In genomic region chr10:33940702-33941101, GRCm38 (mm10) we compare ENCODE assay signal across 19 mouse cellular contexts. TPM values are rescaled to one million over a fixed set of nuclear protein-coding genes. Genes with fewer than 3 reads are reported as not detected.
DNase-seq lines count a peak whose midpoint lies in the region; ATAC-seq lines count a peak whose summit lies in the region.
"Had no signal": no experiment of that assay in that cellular context is flagged by ENCODE, and none has a peak within 500 bp of the region (broad histone marks: within the 10 kb centered on the region; RNA-seq: fewer than 3 reads in every experiment).

No protein-coding gene starts in this region.

- peak; percentile 16 to 60 for DNase-seq in lung, adult 18-20 months
- no peak for DNase-seq in lung, postnatal 10 days
- DNase-seq in R1 (ENCODE audit: low read depth, low spot score): peak; percentile 65
- DNase-seq in fat pad, adult 2 months (ENCODE audit: extremely low read depth, low read depth, low spot score): peak; percentile 42
- peak; percentile 87 for DNase-seq in large intestine, adult 2 months (ENCODE audit: low read depth, low spot score)
- DNase-seq in hindbrain, embryonic 14.5 days (ENCODE audit: low spot score): no peak
- no peak for DNase-seq in cerebellum, adult 9-11 months
- DNase-seq: cerebellum, postnatal 14 days; embryo, embryonic 11 days; gastrocnemius, postnatal 36 days; heart, postnatal 14 days; midbrain, embryonic 14.5 days; right cerebral cortex, postnatal 4 days; thymus, adult 18-20 months had no signal

- H3K4me2 ChIP-seq in hindbrain, embryonic 14.5 days (replicated peaks): no peak overlapping the region
- H3K4me2 ChIP-seq: heart, embryonic 11.5 days; limb, embryonic 12.5 days; liver, embryonic 15.5 days had no signal

- no peaks in the 10 kb centered on the region for H3K9me3 ChIP-seq in hindbrain, embryonic 14.5 days (ENCODE audit: control insufficient read depth, low read length)
- H3K9me3 ChIP-seq: G1E; limb, embryonic 12.5 days; liver, embryonic 15.5 days had no signal

- H3K27me3 ChIP-seq in hindbrain, embryonic 14.5 days (ENCODE audit: control insufficient read depth, insufficient read depth, low read length): no peaks in the 10 kb centered on the region
- H3K27me3 ChIP-seq: limb, embryonic 12.5 days; liver, embryonic 15.5 days had no signal

- peaks cover 65% of the 10 kb centered on the region for H3K36me3 ChIP-seq in hindbrain, embryonic 14.5 days (replicated peaks; ENCODE audit: control insufficient read depth, insufficient read depth)

- no peak for ATAC-seq in hindbrain, embryonic 14.5 days (ENCODE audit: low FRiP score)
- ATAC-seq: forebrain, embryonic 14.5 days had no signal

- no peak overlapping the region for H3K9ac ChIP-seq in hindbrain, embryonic 14.5 days
- H3K9ac ChIP-seq: limb, embryonic 12.5 days; liver, embryonic 15.5 days had no signal

- H3K4me1 ChIP-seq in hindbrain, embryonic 14.5 days (replicated peaks; ENCODE audit: control insufficient read depth, insufficient read depth, low read length): no peaks in the 10 kb centered on the region
- H3K4me1 ChIP-seq: limb, embryonic 12.5 days; liver, embryonic 15.5 days had no signal

- H3K4me3 ChIP-seq in hindbrain, embryonic 14.5 days (replicated peaks; ENCODE audit: low read length): no peak overlapping the region
- H3K4me3 ChIP-seq: limb, embryonic 12.5 days; liver, embryonic 15.5 days had no signal

- H3K27ac ChIP-seq in hindbrain, embryonic 14.5 days: no peak overlapping the region
- H3K27ac ChIP-seq: limb, embryonic 12.5 days; liver, embryonic 15.5 days had no signal

RNA-seq across cellular contexts. Expression of gene Zup1, which starts 10.4 kb away (rescaled TPM):
- polyA plus RNA-seq in large intestine, adult 2 months (2012; rRNA removed): 4.1 and 5.7 TPM in 2 replicates
- polyA plus RNA-seq in hindbrain, embryonic 14.5 days (2014; fragmentation: Nextera tagmentation; extraction: Ambion mirVana): 21.3 and 21.8 TPM in 2 replicates

RNA-seq across cellular contexts. Expression of gene Rsph4a, which starts 35.8 kb away (rescaled TPM):
- polyA plus RNA-seq in large intestine, adult 2 months (2012; rRNA removed): 0.04 TPM in 1 of 2 replicates, not detected in the other
- polyA plus RNA-seq in hindbrain, embryonic 14.5 days (2014; fragmentation: Nextera tagmentation; extraction: Ambion mirVana): 1.5 and 2.0 TPM in 2 replicates
- polyA plus RNA-seq: G1E; heart, embryonic 11.5 days; limb, embryonic 12.5 days; liver, embryonic 15.5 days had no signal

Comparison
In these comparisons a context has a peak if more than half of its experiments do, and no peak if none do; other contexts are left out.
1. DNase-seq: peak in lung, adult 18-20 months (2 of 2), R1 (single experiment), fat pad, adult 2 months (single experiment) and large intestine, adult 2 months (single experiment); none in lung, postnatal 10 days (single experiment), hindbrain, embryonic 14.5 days (single experiment) and cerebellum, adult 9-11 months (single experiment).